11 mouse cellular contexts compared by ENCODE assay signal in the genomic region with DNA sequence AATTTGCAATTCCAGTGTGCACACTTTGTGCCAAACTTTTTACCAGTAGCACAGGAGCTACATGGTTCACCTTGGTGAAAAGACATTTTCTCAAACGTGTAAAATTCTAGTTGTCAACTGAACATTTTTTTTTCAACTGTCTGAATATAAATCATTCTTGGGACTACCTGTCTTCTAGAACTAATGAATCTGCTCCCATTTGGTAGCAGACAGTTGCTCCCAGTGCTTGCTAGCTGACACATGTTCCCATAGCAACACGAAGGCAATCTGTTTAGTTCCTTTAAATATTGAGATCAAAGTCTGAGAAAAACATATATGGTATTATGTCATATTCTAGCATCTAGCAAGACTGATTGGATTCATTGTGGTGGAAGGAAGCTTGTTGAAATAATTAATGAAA.
"Had no signal": no experiment of that assay in that cellular context is flagged by ENCODE, and none has a peak within 500 bp of the region (broad histone marks: within the 10 kb centered on the region; RNA-seq: fewer than 3 reads in every experiment).

No protein-coding gene starts in this region.

- H3K27me3 ChIP-seq: liver, embryonic 15.5 days; neural tube, embryonic 12.5 days had no signal

- ATAC-seq: lung, postnatal 0 days had no signal

- H3K27ac ChIP-seq: limb, embryonic 10.5 days; liver, embryonic 15.5 days; neural tube, embryonic 12.5 days; stomach, postnatal 0 days had no signal

- H3K9me3 ChIP-seq: limb, embryonic 10.5 days; liver, embryonic 15.5 days; neural tube, embryonic 12.5 days had no signal

- H3K36me3 ChIP-seq: liver, embryonic 15.5 days had no signal

- H3K4me3 ChIP-seq: limb, embryonic 10.5 days; liver, embryonic 15.5 days; neural tube, embryonic 12.5 days had no signal

- H3K9ac ChIP-seq: liver, embryonic 15.5 days; neural tube, embryonic 12.5 days had no signal

- DNase-seq: kidney, adult 2 months; kidney, postnatal 25 days; lung, adult 2 months; lung, postnatal 36 days; midbrain, embryonic 14.5 days had no signal

- H3K4me2 ChIP-seq: liver, embryonic 11.5 days; liver, embryonic 15.5 days; neural tube, embryonic 12.5 days had no signal
